Mouse (Mus musculus) heart, adult 2 months (tissue): ENCODE results near the gene Bpifc.

ENCODE experiments used
- CTCF ChIP-seq: fragments of 200-600 bp; IDR thresholded peaks from 2 replicates; pipeline ENCODE4 v1.8.1; 2022; ENCODE audit warnings: antibody characterized with exemption, mild to moderate bottlenecking, moderate library complexity
- POLR2A ChIP-seq: fragments of 200-500 bp; IDR thresholded peaks from 2 replicates; pipeline ENCODE4 v1.6.1; 2011; ENCODE audit warnings: mild to moderate bottlenecking, low read depth, low read length, control low read depth; ENCODE audit not compliant: insufficient read depth

GRCm38 (mm10) chr10:86047786-86048185, 36.1 kb upstream of the Bpifc start:
- TF ChIP-seq POLR2A, result no peak
- no peak for TF ChIP-seq CTCF
